Mouse (Mus musculus): ENCODE data around the gene Rnf135.
"Not testable (repeated sequence)": the region's sequence is repeated elsewhere in the genome, so short reads cannot be mapped to it uniquely, and the experiment has no call there.

Gene Rnf135

DNA sequence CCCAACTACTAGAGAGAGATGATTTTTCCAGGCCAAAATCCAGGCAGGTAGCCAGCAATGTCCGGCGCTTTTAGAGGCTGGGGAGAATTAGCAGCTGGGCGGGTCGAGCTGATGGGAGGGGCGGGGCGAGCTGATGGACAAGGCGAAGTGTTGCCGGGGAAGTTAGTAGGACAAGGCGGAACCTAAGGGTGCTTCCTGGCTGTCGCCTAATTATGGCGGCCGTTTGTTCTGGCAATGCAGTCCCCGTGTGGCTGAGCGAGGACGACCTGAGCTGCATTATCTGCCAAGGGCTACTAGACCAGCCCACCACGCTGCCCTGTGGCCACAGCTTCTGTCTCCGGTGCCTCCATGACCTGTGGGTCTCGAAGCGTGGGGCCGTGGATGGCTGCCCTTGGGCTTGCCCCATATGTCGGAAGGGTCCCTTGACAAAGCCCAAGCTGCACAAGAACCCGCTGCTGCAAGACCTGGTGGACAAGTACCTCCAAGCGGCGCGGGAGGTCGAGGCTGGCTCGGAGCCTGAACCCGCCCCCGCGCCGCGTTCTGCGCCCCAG, at the start of gene Rnf135:
Gene Rnf135, plus strand, starts transcription at position 147 of the 551 bp plus-strand sequence.
- peak; percentile 95 for DNase-seq (ENCODE audit: low spot score)

DNA sequence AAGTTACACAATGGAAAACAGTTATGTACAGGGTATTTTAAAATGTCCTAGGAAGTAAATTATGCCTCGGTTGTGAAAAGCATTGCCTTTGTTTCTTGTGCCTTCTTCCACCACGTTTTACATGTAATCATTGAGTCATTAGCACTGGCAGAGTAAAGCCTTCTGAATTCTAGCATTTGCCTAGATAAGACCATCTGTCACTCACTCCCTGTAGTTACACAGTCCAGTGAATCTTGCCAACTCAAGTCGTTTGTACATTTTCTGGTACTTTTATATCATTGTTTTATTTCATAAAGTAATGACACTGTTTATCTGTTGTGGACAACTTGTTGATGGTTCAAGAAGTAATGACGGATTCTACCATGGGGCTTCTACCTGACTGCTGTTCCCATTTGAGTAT, 48.9 kb upstream of the Rnf135 start:
- no peak for DNase-seq (ENCODE audit: low spot score)

GRCm38 (mm10) chr11:80135954-80136683, 47.5 kb upstream of the Rnf135 start:
- no peak for DNase-seq (ENCODE audit: low spot score)

- no peak for DNase-seq (ENCODE audit: low spot score)
These were observed 46.9 kb upstream of the Rnf135 start for GRCm38 (mm10) chr11:80136786-80137185.

DNA sequence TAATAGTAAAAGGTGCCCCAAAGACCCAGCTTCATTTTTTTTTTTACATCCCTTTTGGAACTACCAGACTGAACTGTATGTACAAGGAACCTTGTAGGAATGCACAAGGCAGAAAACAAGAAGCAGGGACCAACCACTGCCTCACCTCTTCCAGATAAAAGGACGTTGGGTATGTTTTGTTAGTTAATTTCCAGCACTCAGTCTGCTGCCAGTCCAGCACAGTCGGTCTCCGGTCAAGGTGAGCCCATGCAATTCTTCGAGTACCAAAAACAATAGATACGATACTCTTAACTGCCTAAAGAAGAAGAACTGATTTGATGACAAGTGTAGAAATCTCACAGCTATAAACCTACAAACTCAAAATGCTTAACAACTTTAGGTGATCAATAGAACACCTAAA, 45.9 kb upstream of the Rnf135 start:
- DNase-seq (ENCODE audit: low spot score), result no peak

DNA sequence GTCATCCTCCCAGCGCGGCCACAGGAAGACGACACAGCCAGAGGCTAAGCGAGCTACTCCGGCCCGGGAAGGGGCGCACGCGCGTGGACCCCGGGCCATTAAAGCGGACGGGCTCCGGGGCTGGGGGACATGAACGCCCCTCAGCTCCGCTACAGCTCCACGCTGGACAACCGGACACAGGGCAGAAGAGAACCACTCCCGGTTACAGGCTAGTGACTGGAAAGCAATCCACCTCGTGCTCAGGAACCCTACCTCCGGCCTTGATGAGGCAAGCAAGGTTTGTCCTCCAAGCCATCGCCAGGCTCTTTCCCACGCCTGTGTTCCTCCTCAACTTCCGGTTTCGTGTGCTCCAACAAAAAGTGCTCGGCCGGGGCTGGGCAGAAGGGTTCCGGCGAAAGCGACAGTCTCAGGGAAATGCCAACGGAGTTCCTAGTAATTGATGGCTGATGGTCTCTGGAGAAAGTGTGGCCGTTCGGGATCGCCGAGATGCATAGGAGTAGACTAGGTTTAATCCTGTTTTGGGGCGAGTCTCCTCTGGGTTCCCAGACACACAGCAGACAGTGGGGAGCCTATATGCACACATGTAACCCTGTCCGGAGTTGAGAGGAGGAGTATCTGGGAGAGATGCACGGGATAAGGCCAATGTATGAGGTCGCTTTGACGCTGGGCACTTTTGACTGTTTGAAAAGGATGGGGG, 41.7 kb upstream of the Rnf135 start, which contains the start of gene Tefm:
Gene Tefm, minus strand, starts transcription at position 351 of the 697 bp plus-strand sequence.
- peak; percentile 81 for DNase-seq (ENCODE audit: low spot score)

- no peak for DNase-seq (ENCODE audit: low spot score)
These were observed 40.8 kb upstream of the Rnf135 start for GRCm38 (mm10) chr11:80142872-80143271.

DNA sequence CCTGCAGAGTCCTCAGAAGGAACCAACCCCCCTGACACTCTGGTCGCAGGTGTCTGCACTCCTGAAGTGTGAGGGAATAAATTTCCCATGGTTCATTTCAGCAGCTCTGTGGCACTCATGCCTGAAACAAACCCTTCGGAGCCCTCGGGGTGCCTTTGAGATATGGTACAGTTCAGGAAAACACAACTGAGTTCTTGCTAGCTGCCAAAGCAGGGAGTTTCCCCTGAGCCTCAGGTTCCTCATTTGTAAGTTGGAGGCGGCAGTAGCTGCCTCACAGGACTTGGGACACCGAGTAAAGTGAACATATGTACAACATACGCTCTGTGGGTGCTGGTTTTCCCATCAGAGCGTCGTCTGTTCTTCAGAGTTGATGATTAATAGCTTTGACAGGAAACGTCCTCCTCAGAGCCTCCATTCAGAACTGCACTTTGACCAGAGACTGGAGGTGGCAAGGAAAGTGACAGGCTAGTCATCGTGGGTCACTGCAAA, 37.8 kb upstream of the Rnf135 start:
- DNase-seq (ENCODE audit: low spot score), result no peak

DNA sequence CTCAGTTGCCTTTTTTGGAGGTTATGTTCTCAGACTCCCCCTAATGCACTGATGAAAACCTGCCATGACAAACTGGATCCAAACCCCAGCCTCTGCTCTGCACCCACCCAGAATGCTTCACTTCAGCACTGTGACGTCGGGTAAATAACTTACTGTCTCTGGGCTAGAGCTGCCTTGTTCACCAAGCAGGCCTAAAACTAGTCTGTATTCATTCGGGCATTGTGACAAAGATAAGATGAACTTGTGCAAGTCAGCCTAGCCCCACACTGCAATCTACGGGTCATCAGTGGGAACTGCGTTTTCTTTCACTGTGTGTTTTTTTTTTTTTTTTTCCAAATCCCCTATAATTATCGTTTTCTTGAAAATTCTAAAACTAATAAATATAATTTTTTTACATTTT, 35.9 kb upstream of the Rnf135 start:
- no peak for DNase-seq (ENCODE audit: low spot score)

- DNase-seq (ENCODE audit: low spot score), result no peak
These were observed 35.3 kb upstream of the Rnf135 start for GRCm38 (mm10) chr11:80148313-80148712.

DNA sequence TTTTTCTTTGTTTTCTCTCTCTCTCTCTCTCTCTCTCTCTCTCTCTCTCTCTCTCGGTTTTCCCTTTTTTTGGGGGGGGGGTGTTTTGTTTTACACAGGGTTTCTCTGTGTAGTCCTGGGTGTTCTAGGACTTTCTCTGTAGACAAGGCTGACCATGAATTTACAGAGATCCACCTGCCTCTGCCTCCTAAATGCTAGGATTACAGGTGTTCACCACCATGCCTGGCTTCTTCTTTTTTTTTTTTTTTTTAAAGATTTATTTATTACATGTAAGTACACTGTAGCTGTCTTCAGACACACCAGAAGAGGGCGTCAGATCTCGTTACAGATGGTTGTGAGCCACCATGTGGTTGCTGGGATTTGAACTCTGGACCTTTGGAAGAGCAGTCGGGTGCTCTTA, 34.7 kb upstream of the Rnf135 start:
- DNase-seq (ENCODE audit: low spot score), result not testable (repeated sequence)

GRCm38 (mm10) chr11:80149412-80150023, 34.1 kb upstream of the Rnf135 start:
- no peak for DNase-seq (ENCODE audit: low spot score)

DNA sequence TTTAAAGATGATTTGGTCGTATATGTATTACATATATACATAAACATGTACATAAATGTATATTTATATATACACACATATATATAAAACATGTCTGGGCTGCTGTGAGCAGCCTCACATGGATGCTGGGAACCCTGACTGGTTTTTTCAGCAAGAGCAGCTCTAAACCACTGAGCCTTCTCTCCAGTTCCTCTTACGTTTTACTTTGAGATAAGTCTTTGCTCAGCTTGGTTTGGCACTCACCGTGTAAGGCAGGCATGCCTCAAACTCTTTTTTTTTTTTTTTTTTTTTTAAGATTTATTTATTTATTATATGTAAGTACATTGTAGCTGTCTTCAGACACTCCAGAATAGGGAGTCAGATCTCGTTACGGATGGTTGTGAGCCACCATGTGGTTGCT, 33.1 kb upstream of the Rnf135 start:
- no peak for DNase-seq (ENCODE audit: low spot score)

GRCm38 (mm10) chr11:80151541-80151940, 32.1 kb upstream of the Rnf135 start:
- no peak for DNase-seq (ENCODE audit: low spot score)

- no peak for DNase-seq (ENCODE audit: low spot score)
These were observed 31.3 kb upstream of the Rnf135 start for GRCm38 (mm10) chr11:80152376-80152775.

GRCm38 (mm10) chr11:80153857-80154495, 29.7 kb upstream of the Rnf135 start, which contains the start of gene Adap2:
Adap2 (plus strand) TSS chr11:80154105.
- DNase-seq (ENCODE audit: low spot score), result peak; percentile 92

- DNase-seq (ENCODE audit: low spot score), result no peak
These were observed 29.1 kb upstream of the Rnf135 start for GRCm38 (mm10) chr11:80154501-80154900.

DNA sequence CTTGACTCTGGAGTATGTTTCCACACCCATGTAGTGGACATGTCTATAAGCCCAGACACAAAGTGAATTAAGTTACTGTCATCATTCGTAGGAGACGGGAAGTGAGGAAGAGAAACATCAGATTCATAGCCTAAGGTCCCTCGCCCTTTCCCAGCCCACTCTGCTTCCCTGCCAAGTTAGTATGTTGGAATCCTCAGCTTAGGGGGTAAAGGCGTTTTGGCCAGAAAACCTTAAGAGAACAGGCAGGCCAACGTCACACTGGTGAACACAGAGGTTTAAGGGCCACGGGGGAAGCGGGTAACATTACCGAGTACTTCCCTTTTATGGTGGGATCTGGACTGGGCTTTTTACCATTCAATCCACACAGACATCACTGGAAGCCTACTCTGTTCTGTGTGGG, 28.1 kb upstream of the Rnf135 start:
- no peak for DNase-seq (ENCODE audit: low spot score)

DNA sequence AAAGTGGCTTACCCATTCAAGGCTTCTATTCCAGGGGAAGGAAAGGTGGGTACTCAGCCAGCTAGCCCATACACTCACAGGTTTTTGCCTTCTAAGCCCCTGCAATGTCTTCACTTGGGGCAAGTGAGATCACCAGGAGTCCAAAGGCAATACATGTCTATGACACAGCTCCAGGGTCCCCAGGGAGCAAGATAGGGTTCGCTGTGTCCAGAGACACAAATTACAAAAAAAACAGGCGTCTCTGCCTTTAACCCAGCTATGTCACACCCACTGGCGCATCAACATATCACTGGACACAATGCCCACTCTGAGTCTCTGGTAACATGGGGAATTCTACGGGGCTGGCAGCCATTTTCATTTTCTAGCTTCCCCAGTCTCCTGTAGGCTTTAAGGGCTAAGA, 27.7 kb upstream of the Rnf135 start:
- no peak for DNase-seq (ENCODE audit: low spot score)

- DNase-seq (ENCODE audit: low spot score), result no peak
These were observed 26.8 kb upstream of the Rnf135 start for GRCm38 (mm10) chr11:80156841-80157240.

DNA sequence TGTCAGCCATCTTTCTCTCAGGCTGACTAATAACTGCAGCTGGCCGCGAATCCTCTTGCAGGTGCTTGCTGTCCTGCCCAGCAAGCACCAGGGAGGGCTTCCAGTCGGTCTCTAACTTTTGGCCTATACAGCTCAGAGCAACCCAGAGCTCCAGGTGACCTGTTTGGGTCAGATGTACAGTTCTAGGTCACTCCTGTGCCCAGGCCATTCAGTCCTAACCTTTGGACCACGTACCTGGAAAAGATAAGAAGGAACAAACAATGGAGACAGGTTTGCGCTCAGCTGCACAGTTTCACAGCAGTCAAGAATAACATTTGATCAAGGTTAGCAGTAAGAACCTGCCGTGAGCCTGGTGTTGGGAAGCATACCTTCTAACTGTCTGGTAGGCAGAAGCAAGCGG, 24.6 kb upstream of the Rnf135 start:
- no peak for DNase-seq (ENCODE audit: low spot score)

DNA sequence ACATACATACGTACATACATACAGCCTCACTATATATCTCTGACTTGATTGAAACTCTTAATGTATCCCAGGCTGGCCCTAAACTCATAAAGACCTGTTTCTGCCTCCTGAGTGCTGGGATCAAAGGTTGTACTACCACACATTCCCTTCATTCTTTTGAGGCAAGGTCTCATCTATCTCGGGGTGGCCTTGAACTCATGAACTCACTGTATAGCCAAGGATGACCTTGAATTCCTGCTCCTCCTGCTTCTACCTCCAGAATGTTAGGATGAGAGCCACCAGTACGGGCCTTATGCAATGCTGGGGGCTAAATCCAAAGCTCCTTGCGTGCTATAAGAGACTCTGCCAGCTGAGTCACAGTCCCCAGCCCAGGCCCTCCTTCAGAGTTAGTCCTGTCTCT, 22.6 kb upstream of the Rnf135 start:
- DNase-seq (ENCODE audit: low spot score), result no peak
